Mouse (Mus musculus) C2C12 (cell line): ENCODE measurements around the gene Tanc1. TPM values are rescaled to one million over a fixed set of nuclear protein-coding genes. Genes with fewer than 3 reads are reported as not detected.

Experiments used
- H3K27me3 ChIP-seq: one replicate; pipeline ENCODE4 v1.6.1; 2011; ENCODE audit not compliant: control insufficient read depth, insufficient read depth, insufficient read length
- H3K36me3 ChIP-seq: one replicate; pipeline ENCODE4 v1.6.1; 2011; ENCODE audit not compliant: control insufficient read depth, insufficient read depth
- H3K4me3 ChIP-seq: one replicate; pipeline ENCODE4 v1.5.1; 2011; ENCODE audit warnings: mild to moderate bottlenecking, control low read depth; ENCODE audit not compliant: poor library complexity, insufficient read depth, severe bottlenecking
- H3K79me2 ChIP-seq: one replicate; pipeline ENCODE4 v1.6.1; 2011; ENCODE audit not compliant: control insufficient read depth, insufficient read depth
- H3K79me3 ChIP-seq: one replicate; pipeline ENCODE4 v1.6.1; 2011; ENCODE audit warnings: low read depth, control low read depth
- H3ac ChIP-seq: one replicate; pipeline ENCODE3; 2011; ENCODE audit warnings: low read depth; ENCODE audit not compliant: control insufficient read depth, insufficient read length
- CEBPB ChIP-seq: IDR thresholded peaks from one replicate; pipeline ENCODE4 v1.6.1; 2011; ENCODE audit warnings: low read depth, mild to moderate bottlenecking, control low read depth, moderate library complexity
- CTCF ChIP-seq: IDR thresholded peaks from one replicate; pipeline ENCODE4 v1.5.1; 2011; ENCODE audit not compliant: control insufficient read depth, insufficient read depth, insufficient read length
- FOSL1 ChIP-seq: IDR thresholded peaks from one replicate; pipeline ENCODE4 v1.8.0; 2011; ENCODE audit warnings: mild to moderate bottlenecking, low read length; ENCODE audit not compliant: poor library complexity, insufficient read depth, severe bottlenecking
- MAX ChIP-seq: IDR thresholded peaks from one replicate; pipeline ENCODE4 v1.6.1; 2011; ENCODE audit warnings: mild to moderate bottlenecking, control low read depth
- MYOD1 ChIP-seq: IDR thresholded peaks from one replicate; pipeline ENCODE4 v1.6.1; 2011; ENCODE audit warnings: low read depth; ENCODE audit not compliant: control insufficient read depth, insufficient read length
- MYOG ChIP-seq: IDR thresholded peaks from one replicate; pipeline ENCODE4 v1.6.1; 2011; ENCODE audit not compliant: control insufficient read depth, insufficient read length; ENCODE audit errors: extremely low read depth
- USF1 ChIP-seq: IDR thresholded peaks from one replicate; pipeline ENCODE4 v1.6.1; 2011; ENCODE audit warnings: low read depth, mild to moderate bottlenecking, control low read depth, moderate library complexity
- polyA plus RNA-seq: library from polyadenylated mRNA; unstranded; fragments of >200 nt; fragmentation: generic; extraction: Trizol; gene quantifications from one replicate; pipeline ENCODE4 v1.2.1, GENCODE M21; 2012; ENCODE audit warnings: missing spikeins

The Tanc1 gene
- polyA plus RNA-seq, 1 experiment = 24.9 TPM

DNA sequence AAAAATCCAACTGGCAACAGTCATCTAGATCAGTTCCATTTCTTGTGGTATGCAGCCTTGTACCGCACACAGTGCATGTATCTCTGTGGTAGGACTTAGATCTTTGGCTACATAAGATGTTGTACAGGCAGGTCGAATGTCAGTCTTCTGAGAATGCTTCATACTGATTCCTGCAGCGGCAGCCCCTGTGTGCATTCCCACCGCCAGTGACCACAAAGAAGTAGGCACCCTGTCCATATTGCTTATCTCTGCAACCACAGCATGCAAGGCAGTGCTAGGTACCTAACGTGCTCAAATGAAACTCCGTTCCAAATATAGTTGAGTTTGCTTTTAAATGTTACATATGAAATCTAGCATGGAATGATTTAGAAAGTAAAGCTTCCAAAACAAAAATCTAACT is 269.6 kb downstream of the Tanc1 start:
- H3K27me3 ChIP-seq = no peaks in the 10 kb centered on the region
- H3K4me3 ChIP-seq = peak overlapping the region; percentile 74
- TF ChIP-seq CTCF (no peak), FOSL1 (no peak), MYOD1 (no peak), USF1 (no peak), MAX (no peak), CEBPB (no peak), MYOG (no peak)
- no peak overlapping the region for H3ac ChIP-seq
- H3K79me3 ChIP-seq = no peaks in the 10 kb centered on the region
- H3K79me2 ChIP-seq = peaks cover 3% of the 10 kb centered on the region
- H3K36me3 ChIP-seq = peaks cover 4% of the 10 kb centered on the region

GRCm38 (mm10) chr2:59881831-59882741 is 270.2 kb downstream of the Tanc1 start, which contains the start of gene Wdsub1:
Wdsub1 (minus strand) TSS chr2:59882591.
- Histone ChIP-seq H3K4me3 (peak within 1 kb of the TSS; percentile 74), H3K79me2 (peaks cover 3% of the 10 kb centered on the region), H3K79me3 (no peaks in the 10 kb centered on the region), H3K27me3 (no peaks in the 10 kb centered on the region), H3K36me3 (no peaks in the 10 kb centered on the region), H3ac (peak within 1 kb of the TSS; percentile 84)
- no peak for TF ChIP-seq CEBPB
- no peak for TF ChIP-seq MYOD1
- peak; percentile 12 for TF ChIP-seq CTCF
- no peak for TF ChIP-seq FOSL1
- no peak for TF ChIP-seq MYOG
- TF ChIP-seq USF1 = peak; percentile 87
- peak; percentile 21 for TF ChIP-seq MAX

- H3K4me3 ChIP-seq = peak overlapping the region; percentile 74
- H3K79me3 ChIP-seq = no peaks in the 10 kb centered on the region
- no peak overlapping the region for H3ac ChIP-seq
- no peaks in the 10 kb centered on the region for H3K27me3 ChIP-seq
- H3K36me3 ChIP-seq = no peaks in the 10 kb centered on the region
- TF ChIP-seq MYOG (no peak), USF1 (no peak), CEBPB (no peak), FOSL1 (no peak), MYOD1 (no peak), CTCF (no peak), MAX (no peak)
- peaks cover 3% of the 10 kb centered on the region for H3K79me2 ChIP-seq
Measured at GRCm38 (mm10) chr2:59882742-59883281, 271.0 kb downstream of the Tanc1 start.

GRCm38 (mm10) chr2:59889699-59890098 is 277.9 kb downstream of the Tanc1 start:
- no peaks in the 10 kb centered on the region for H3K79me3 ChIP-seq
- H3K79me2 ChIP-seq = no peaks in the 10 kb centered on the region
- no peak overlapping the region for H3ac ChIP-seq

More at GRCm38 (mm10) chr2:59889699-59890098, 277.9 kb downstream of the Tanc1 start:
- H3K4me3 ChIP-seq = no peak overlapping the region
- TF ChIP-seq CTCF = no peak
- no peak for TF ChIP-seq USF1
- TF ChIP-seq CEBPB = no peak
- TF ChIP-seq MYOG = no peak
- TF ChIP-seq MYOD1 = no peak
- no peaks in the 10 kb centered on the region for H3K36me3 ChIP-seq
- H3K27me3 ChIP-seq = no peaks in the 10 kb centered on the region

Other genes starting within 250 kb of the Tanc1 start
- gene Dapl1, start 127.4 kb upstream of the Tanc1 start, polyA plus RNA-seq = not detected